In genomic region chr14:55520451-55521361, GRCm38 (mm10) we compare ENCODE assay signal across 8 mouse cellular contexts. TPM values are rescaled to one million over a fixed set of nuclear protein-coding genes. Genes with fewer than 3 reads are reported as not detected.
DNase-seq lines count a peak whose midpoint lies in the region; ATAC-seq and TF ChIP-seq lines count a peak whose summit lies in the region.

No protein-coding gene starts in this region.

- H3K4me2 ChIP-seq in intestine, postnatal 0 days (replicated peaks; ENCODE audit: low read depth), result peak overlapping the region; percentile 80

- no peak overlapping the region for H3K9ac ChIP-seq in intestine, postnatal 0 days (ENCODE audit: low read depth, low read length)

- no peaks in the 10 kb centered on the region for H3K36me3 ChIP-seq in forebrain, embryonic 10.5 days (replicated peaks)
- H3K36me3 ChIP-seq in intestine, postnatal 0 days (ENCODE audit: control insufficient read depth, insufficient read depth), result no peaks in the 10 kb centered on the region
- no peaks in the 10 kb centered on the region for H3K36me3 ChIP-seq in splenic B cell, adult 2 months (ENCODE audit: control insufficient read depth, insufficient read depth, low read length, poor library complexity, severe bottlenecking)

- TF ChIP-seq POLR2A in bone marrow macrophage, adult 2 months (IDR thresholded peaks at IDR 0.05; ENCODE audit: borderline replicate concordance, low read depth, low read length), result no peak

- H3K27me3 ChIP-seq in forebrain, embryonic 10.5 days (ENCODE audit: poor library complexity, severe bottlenecking), result peaks cover 84% of the 10 kb centered on the region
- H3K27me3 ChIP-seq in intestine, postnatal 0 days (replicated peaks; ENCODE audit: control insufficient read depth, insufficient read depth, low read length), result peaks cover 20% of the 10 kb centered on the region
- peaks cover 3% of the 10 kb centered on the region; the same call in 1 of the 2 replicates for H3K27me3 ChIP-seq in splenic B cell, adult 2 months (ENCODE audit: control insufficient read depth, insufficient read depth, low read length, poor library complexity, severe bottlenecking)

- H3K4me1 ChIP-seq in bone marrow macrophage, adult 2 months (ENCODE audit: control insufficient read depth, insufficient read depth, low read length), result no peaks in the 10 kb centered on the region
- peaks cover 26% of the 10 kb centered on the region for H3K4me1 ChIP-seq in forebrain, embryonic 10.5 days
- H3K4me1 ChIP-seq in intestine, postnatal 0 days (replicated peaks; ENCODE audit: control insufficient read depth, insufficient read depth, low read length), result no peaks in the 10 kb centered on the region

- peak overlapping the region; percentile 92 for H3K27ac ChIP-seq in layer of hippocampus, adult 2 months
- H3K27ac ChIP-seq in bone marrow macrophage, adult 2 months (ENCODE audit: insufficient read depth, low read depth, low read length), result no peak overlapping the region
- H3K27ac ChIP-seq in forebrain, embryonic 10.5 days, result peak overlapping the region; percentile 56; the same call in 1 of the 2 replicates
- H3K27ac ChIP-seq in intestine, postnatal 0 days (ENCODE audit: low read depth, low read length), result no peak overlapping the region

- no peak for DNase-seq in layer of hippocampus, adult 2 months (ENCODE audit: low spot score in 2 of 2)
- no peak for DNase-seq in layer of hippocampus, postnatal 14 days (ENCODE audit: low spot score in 2 of 2)
- peak; percentile 37 for DNase-seq in forebrain, embryonic 10.5 days (ENCODE audit: extremely low spot score, low spot score)
- peak; percentile 5 for DNase-seq in lung, postnatal 25 days (ENCODE audit: low spot score)
- DNase-seq in splenic B cell, adult 2 months (ENCODE audit: low read depth, low spot score), result peak; percentile 41
- DNase-seq in layer of hippocampus, adult 9-10 months (ENCODE audit: low spot score), result no peak

- TF ChIP-seq CTCF in layer of hippocampus, adult 2 months (conservative IDR thresholded peaks at IDR 0.05), result peak; percentile 58
- TF ChIP-seq CTCF in bone marrow macrophage, adult 2 months (IDR thresholded peaks at IDR 0.05; ENCODE audit: low read depth, low read length), result no peak
- peak; percentile 27; the same call in 1 of the 2 replicates for TF ChIP-seq CTCF in intestine, postnatal 0 days (IDR thresholded peaks at IDR 0.05; ENCODE audit: low read depth)

- ATAC-seq in intestine, postnatal 0 days, result peak; percentile 31; the same call in 1 of the 2 replicates

- peak overlapping the region; percentile 62 for H3K4me3 ChIP-seq in layer of hippocampus, adult 2 months
- H3K4me3 ChIP-seq in bone marrow macrophage, adult 2 months (ENCODE audit: insufficient read depth, low read length), result peak overlapping the region; percentile 26
- peak overlapping the region; percentile 59 for H3K4me3 ChIP-seq in forebrain, embryonic 10.5 days
- peak overlapping the region; percentile 41 for H3K4me3 ChIP-seq in intestine, postnatal 0 days (ENCODE audit: low read depth, low read length)

- H3K9me3 ChIP-seq in forebrain, embryonic 10.5 days, result no peaks in the 10 kb centered on the region
- no peaks in the 10 kb centered on the region for H3K9me3 ChIP-seq in intestine, postnatal 0 days (ENCODE audit: control insufficient read depth)

- under 1% methylated on average over 61 of the region's 61 CpGs for WGBS in forebrain, embryonic 10.5 days
- under 1% methylated on average over 61 of the region's 61 CpGs for WGBS in intestine, postnatal 0 days

RNA-seq across cellular contexts. Expression of gene Nrl, which starts 4.1 kb away (rescaled TPM):
- total RNA-seq in layer of hippocampus, adult 2 months (2021), result 1 to 10 TPM; 2.2 to 3.6 TPM
- 1 to 10 TPM; 1.5 to 2.2 TPM for total RNA-seq in layer of hippocampus, postnatal 14 days (2021)
- polyA plus RNA-seq in bone marrow macrophage, adult 2 months (2012; ENCODE audit: insufficient read depth, insufficient read length, missing spikeins), result not detected in 2 replicates
- polyA plus RNA-seq in forebrain, embryonic 10.5 days (2016; fragmentation: Nextera tagmentation; extraction: Ambion mirVana), result not detected in 2 replicates
- not detected in 2 replicates for polyA plus RNA-seq in intestine, postnatal 0 days (2015; fragmentation: Nextera tagmentation; extraction: Ambion mirVana)

RNA-seq across cellular contexts. Expression of gene Cpne6, which starts 10.5 kb away (rescaled TPM):
- 100 to 1,000 TPM; 723 to 730 TPM for total RNA-seq in layer of hippocampus, adult 2 months (2021)
- 100 to 1,000 TPM; 544 to 545 TPM for total RNA-seq in layer of hippocampus, postnatal 14 days (2021)
- polyA plus RNA-seq in bone marrow macrophage, adult 2 months (2012; ENCODE audit: insufficient read depth, insufficient read length, missing spikeins), result not detected in 2 replicates
- 0.05 and 0.14 TPM in 2 replicates for polyA plus RNA-seq in forebrain, embryonic 10.5 days (2016; fragmentation: Nextera tagmentation; extraction: Ambion mirVana)
- polyA plus RNA-seq in intestine, postnatal 0 days (2015; fragmentation: Nextera tagmentation; extraction: Ambion mirVana), result 0.24 and 0.39 TPM in 2 replicates

RNA-seq across cellular contexts. Expression of gene Pck2, which starts 19.4 kb away (rescaled TPM):
- 10 to 100 TPM; 45.0 to 47.6 TPM for total RNA-seq in layer of hippocampus, adult 2 months (2021)
- 10 to 100 TPM; 24.0 to 26.8 TPM for total RNA-seq in layer of hippocampus, postnatal 14 days (2021)
- polyA plus RNA-seq in bone marrow macrophage, adult 2 months (2012; ENCODE audit: insufficient read depth, insufficient read length, missing spikeins), result 34.7 and 38.6 TPM in 2 replicates
- 18.3 and 20.0 TPM in 2 replicates for polyA plus RNA-seq in forebrain, embryonic 10.5 days (2016; fragmentation: Nextera tagmentation; extraction: Ambion mirVana)
- polyA plus RNA-seq in intestine, postnatal 0 days (2015; fragmentation: Nextera tagmentation; extraction: Ambion mirVana), result 16.7 and 17.6 TPM in 2 replicates

RNA-seq across cellular contexts. Expression of gene Carmil3, which starts 30.3 kb away (rescaled TPM):
- 10 to 100 TPM; 57.9 to 64.4 TPM for total RNA-seq in layer of hippocampus, adult 2 months (2021)
- 10 to 100 TPM; 68.3 to 97.6 TPM for total RNA-seq in layer of hippocampus, postnatal 14 days (2021)
- polyA plus RNA-seq in bone marrow macrophage, adult 2 months (2012; ENCODE audit: insufficient read depth, insufficient read length, missing spikeins), result 0.43 TPM in 1 of 2 replicates, not detected in the other
- polyA plus RNA-seq in forebrain, embryonic 10.5 days (2016; fragmentation: Nextera tagmentation; extraction: Ambion mirVana), result 5.1 TPM in 2 replicates
- 0.52 and 0.61 TPM in 2 replicates for polyA plus RNA-seq in intestine, postnatal 0 days (2015; fragmentation: Nextera tagmentation; extraction: Ambion mirVana)

RNA-seq across cellular contexts. Expression of gene Dcaf11, which starts 39.1 kb away (rescaled TPM):
- total RNA-seq in layer of hippocampus, adult 2 months (2021), result 10 to 100 TPM; 84.2 to 87.6 TPM
- total RNA-seq in layer of hippocampus, postnatal 14 days (2021), result 10 to 100 TPM; 66.9 to 72.3 TPM
- 54.5 and 57.0 TPM in 2 replicates for polyA plus RNA-seq in bone marrow macrophage, adult 2 months (2012; ENCODE audit: insufficient read depth, insufficient read length, missing spikeins)
- polyA plus RNA-seq in forebrain, embryonic 10.5 days (2016; fragmentation: Nextera tagmentation; extraction: Ambion mirVana), result 68.1 and 73.3 TPM in 2 replicates
- polyA plus RNA-seq in intestine, postnatal 0 days (2015; fragmentation: Nextera tagmentation; extraction: Ambion mirVana), result 67.0 and 74.7 TPM in 2 replicates

Comparison
In these comparisons a context has a peak if more than half of its experiments do, and no peak if none do; other contexts are left out.
1. DNase-seq: peak in forebrain, embryonic 10.5 days (single experiment), lung, postnatal 25 days (single experiment) and splenic B cell, adult 2 months (single experiment); none in layer of hippocampus, adult 2 months (0 of 2), layer of hippocampus, postnatal 14 days (0 of 2) and layer of hippocampus, adult 9-10 months (single experiment).
2. H3K27ac ChIP-seq: peak in layer of hippocampus, adult 2 months (single experiment) and forebrain, embryonic 10.5 days (single experiment); none in bone marrow macrophage, adult 2 months (single experiment) and intestine, postnatal 0 days (single experiment).
3. Peak in every context shown above with its lines, with median percentiles within 50 percentile points of each other: H3K4me3 ChIP-seq.